Mouse (Mus musculus) kidney, adult 8-10 months (tissue): ENCODE results near the gene Pafah1b2.
A peak's percentile ranks its signal among the peaks of the same experiment; 100 is the strongest.

ENCODE experiments used
- DNase-seq, 2 experiments: peaks; one replicate each; pipeline ENCODE4 v3.0.0; 2022

Pafah1b2 gene

DNA sequence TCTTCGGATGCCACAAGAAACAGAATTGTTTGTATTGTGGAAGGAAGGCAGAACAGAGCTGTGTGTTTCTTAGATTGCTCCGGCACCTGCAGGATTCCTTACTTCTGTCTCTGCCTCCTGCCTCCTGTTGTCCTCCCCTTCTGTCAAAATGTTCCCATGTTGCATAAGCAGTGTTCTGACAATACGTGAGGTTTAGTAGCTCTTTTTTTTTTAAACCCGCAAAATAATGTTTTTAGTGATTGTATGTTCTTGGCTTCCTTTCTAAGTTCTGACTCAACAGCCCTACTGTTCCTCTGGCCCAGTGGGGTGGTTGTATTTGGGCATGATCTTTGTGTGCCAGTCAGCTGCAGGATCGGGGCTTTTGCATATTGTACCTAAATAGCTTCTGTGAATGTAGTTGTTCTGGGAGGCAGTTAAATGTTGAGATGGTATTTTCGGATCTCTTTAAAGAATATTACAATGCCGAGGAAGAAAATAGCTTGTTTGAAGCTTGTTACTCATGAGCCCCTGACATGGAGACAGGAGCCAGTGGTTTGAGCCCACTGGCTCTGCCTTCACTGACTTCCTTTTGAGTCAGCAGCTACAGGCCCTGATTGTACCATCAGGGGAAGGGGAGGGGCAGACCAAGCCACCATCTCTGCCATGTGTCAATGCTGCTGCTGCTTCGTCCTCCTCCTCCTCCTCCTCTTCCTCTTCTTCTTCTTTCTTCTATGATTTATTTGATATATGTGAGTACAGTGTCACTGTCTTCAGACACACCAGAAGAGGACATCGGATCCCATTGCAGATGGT lies 13.8 kb upstream of the Pafah1b2 start:
- DNase-seq = no peak

DNA sequence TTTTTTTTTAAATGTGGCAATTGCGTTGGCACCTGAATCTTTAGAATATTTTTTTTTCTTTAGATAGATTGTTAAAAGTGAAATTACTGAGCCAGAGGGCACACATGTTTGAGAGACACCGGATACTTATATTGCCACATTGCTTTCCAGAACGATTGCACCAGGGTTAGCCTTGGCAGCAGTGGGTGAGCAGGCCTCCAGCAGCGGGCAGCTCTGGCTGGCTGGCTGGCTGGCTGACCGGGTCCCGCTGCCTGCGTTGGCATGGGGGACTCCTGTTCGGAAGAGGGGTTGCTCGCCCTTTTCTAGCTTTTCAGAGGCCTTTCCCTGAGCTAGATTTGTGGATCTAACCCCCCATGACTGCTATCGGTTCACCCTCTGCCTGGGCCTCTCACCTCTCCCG lies 11.1 kb upstream of the Pafah1b2 start:
- DNase-seq = no peak

DNA sequence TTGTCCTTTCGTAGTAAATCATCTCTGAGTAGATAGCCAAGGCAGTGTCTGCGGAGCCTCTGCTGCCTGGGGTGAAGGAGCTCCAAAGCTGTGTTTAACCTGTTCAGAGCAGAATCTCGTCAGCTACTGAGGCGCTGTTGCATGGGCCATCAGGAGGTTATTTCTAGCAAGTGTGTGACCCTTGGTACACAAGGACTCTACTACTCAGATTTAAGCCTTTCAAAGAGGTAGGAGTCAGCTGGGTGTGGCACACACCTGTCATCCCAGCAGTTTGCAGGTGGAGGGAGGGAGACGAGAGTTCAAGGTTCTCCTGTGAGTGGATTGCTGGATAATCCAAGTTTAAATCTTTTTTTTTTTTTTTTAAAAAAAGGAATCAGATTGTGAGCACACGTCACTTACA lies 7.5 kb upstream of the Pafah1b2 start:
- DNase-seq = no peak

DNA sequence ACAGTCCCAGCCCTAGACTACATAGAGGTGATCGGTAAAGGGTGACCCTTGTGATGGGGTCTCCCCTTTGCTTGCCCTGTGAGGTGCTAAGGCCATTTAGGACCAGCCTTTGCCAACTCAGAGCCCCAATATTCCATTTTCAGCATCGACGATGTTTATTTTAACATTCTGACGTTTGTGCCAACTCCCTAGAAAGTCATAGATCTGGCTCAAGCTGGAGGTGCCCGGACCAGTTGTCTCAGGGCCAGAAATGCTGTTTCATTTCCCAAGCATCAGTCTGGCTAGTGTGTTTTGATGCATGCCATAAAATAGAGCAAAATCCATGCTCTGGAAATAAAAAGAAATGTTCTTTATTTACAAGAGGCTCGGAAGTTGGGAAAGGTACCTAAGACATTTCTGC lies 5.8 kb upstream of the Pafah1b2 start:
- DNase-seq = no peak

DNA sequence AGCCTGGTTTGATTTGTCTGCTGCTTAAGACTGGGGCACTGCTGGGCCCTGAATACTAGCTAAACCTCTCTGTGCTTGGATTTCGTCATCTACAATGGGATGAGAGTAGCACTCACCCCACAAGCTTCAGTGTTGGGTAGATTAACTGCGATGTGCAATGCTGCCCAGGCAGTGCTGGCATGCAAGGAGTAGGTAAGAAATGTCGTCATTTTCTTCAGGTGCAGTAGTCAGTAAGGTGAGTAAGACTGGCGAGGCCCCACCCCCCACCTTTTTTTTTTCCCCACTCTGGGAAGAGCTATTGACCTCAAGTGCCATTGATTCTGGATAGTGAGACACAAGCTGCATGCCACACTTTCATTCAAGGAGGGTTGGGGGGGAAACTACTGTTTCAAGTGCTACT lies 3.9 kb upstream of the Pafah1b2 start:
- no peak for DNase-seq

- peak; percentile 42 to 71 for DNase-seq
Observed at GRCm38 (mm10) chr9:46015831-46016230, 3.3 kb upstream of the Pafah1b2 start.

- peak; percentile 53 to 59 for DNase-seq
Observed at GRCm38 (mm10) chr9:46015081-46015551, 2.6 kb upstream of the Pafah1b2 start.

DNA sequence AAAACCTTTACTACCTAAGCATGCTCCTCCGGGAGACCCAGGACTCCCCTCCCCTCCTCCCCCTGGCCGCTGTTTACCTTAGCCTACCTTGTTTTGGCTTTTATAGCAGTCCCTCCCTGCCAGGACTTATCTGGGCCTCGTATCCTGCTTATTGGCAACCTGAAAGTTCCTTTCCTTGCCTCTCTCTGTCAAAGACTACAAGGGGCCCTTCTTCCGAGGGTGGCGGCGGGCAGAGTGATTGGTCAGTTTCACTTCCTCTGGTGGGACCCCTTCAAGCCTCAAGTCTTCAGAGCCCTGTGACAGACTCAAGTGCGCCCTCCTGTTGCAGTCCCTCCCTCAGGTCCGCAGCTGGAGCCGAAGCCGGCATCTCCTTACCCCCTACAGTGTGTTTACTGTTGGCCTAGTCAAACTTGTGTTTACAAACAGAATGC lies 1.8 kb upstream of the Pafah1b2 start:
- DNase-seq = peak; percentile 44 to 57

DNA sequence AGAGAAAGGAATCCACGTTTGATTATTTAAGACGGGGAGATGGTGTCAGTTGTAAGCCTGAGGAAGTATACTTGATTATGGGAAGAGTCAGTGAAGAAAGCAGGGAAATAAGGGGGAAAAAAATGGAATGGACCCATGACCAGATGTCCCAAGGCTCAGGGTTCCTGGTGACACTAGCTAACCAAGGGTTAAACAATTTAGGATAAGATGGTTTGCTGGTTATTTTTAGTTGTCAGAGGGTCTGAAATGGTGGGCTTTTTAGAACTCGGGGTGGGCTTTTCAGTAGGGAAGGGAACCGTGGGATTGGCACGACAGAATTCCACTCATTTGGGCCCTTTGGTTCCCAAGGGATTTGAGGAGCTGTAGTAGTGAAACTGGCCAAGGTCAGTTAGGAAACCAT lies 1.1 kb upstream of the Pafah1b2 start:
- no peak for DNase-seq

DNA sequence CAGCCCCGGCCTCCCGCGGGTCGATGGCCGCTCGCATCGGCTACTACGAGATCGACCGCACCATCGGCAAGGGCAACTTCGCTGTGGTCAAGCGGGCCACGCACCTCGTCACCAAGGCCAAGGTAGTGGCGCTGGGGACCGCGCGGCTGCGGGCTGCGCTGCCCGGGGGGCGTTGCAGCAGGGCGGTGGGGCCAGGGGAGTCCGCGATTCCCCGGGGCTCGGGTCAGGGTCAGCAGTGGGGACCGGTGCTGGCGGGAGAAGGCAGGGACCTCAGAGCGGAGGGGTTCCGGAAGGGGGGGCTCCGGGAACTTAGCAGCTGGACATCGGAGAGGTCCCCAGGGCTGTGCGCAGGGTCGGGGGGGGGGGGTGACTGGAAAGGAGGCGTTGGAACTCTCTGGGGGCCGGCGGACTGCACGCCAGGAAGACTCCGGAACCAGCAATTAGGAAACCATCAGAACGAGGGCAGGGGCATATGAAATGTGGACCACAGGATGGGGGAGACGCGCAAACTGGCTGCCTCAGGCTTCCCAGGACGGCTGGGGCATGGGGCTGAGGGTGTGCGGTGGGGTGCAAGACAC lies 608 bp upstream of the Pafah1b2 start:
- DNase-seq = peak; percentile 39 to 53

GRCm38 (mm10) chr9:46011094-46011970 lies 1.2 kb downstream of the Pafah1b2 start:
- no peak for DNase-seq

- DNase-seq = no peak
Observed at GRCm38 (mm10) chr9:46009669-46009983, 2.9 kb downstream of the Pafah1b2 start.

GRCm38 (mm10) chr9:46008931-46009668 lies 3.4 kb downstream of the Pafah1b2 start:
- no peak for DNase-seq

GRCm38 (mm10) chr9:46006224-46006623 lies 6.3 kb downstream of the Pafah1b2 start:
- DNase-seq = no peak

GRCm38 (mm10) chr9:46004529-46004928 lies 8.0 kb downstream of the Pafah1b2 start:
- no peak for DNase-seq

- DNase-seq = peak; percentile 43 to 82
Observed at GRCm38 (mm10) chr9:46003729-46004128, 8.8 kb downstream of the Pafah1b2 start.

GRCm38 (mm10) chr9:45999009-45999408 lies 13.5 kb downstream of the Pafah1b2 start:
- DNase-seq = no peak

DNA sequence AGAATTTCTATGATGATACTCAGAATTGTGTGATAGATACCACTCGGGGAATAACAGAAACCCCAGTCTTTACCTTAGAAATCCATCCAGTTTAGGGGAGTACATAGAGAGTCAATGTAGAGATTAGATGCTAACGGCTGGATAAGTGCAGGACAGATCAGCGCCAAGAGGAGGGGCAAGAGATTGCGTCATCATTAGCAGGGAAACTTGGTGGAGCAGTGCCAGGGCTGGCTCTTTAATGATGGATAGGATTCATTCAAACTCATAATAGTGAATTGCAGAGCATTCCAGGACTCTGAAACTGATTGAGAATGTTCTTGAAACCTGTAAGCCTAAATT lies 27.3 kb downstream of the Pafah1b2 start:
- peak; percentile 45 to 68 for DNase-seq

GRCm38 (mm10) chr9:45984409-45985228 lies 27.9 kb downstream of the Pafah1b2 start:
- DNase-seq = peak; percentile 78 to 81

DNA sequence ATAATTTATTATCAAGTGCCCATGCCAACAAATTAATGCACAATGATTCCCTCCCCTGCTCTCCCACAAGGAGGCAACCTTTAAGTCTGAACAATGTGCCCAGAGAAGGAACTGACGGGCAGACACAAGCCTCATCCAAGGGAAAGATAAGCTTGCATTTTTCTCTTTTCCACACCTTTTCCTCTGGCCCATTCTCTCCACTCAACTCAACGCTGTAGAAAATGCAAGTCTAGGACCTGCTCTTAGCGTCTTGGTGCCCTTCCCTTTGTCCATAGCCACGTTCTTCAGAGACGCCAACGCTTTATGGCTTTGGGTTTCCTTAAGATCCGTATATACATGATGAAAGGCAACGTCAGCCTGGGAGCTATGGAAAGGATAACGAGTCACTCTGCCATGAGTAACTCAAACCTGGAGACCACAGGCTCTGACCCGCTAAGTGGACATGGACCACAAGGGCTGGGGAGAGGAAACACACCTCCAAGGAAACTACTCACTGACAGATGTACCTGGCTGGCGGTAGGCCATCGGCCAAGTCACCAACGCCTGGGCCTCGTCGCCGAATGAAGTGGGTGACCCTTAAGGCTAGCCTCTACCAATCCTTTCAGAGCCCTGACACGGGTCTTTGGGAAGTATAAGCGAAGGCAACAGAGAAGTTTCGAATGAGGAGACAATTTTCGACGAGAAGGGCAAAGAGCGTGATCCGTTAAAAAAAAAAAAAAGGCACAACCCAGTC lies 28.6 kb downstream of the Pafah1b2 start:
- peak in 1 of 2 experiments; percentile 21 for DNase-seq

DNA sequence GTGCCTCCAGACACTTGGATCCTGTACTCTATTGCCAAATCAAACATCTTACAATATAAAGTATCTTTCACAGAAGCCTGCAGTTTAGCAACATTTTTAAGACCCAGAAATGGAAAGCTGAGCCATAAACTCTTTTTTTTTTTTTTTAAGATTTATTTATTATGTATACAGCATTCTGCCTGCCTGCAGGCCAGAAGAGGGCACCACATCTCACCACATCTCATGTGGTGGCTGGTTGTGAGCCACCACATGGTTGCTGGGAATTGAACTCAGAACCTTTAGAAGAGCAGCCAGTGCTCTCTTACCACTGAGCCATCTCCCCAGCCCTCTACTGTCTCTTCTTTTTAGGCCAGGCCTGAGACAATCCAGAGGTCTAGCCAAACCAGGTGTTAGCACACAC lies 31.2 kb downstream of the Pafah1b2 start:
- DNase-seq = no peak
